In genomic region chr11:61579878-61580381, GRCm38 (mm10) we compare ENCODE assay signal across 8 mouse cellular contexts. TPM values are rescaled to one million over a fixed set of nuclear protein-coding genes. Genes with fewer than 3 reads are reported as not detected.
A peak's percentile ranks its signal among the peaks of the same experiment; 100 is the strongest.
DNase-seq lines count a peak whose midpoint lies in the region; ATAC-seq and TF ChIP-seq lines count a peak whose summit lies in the region.

No protein-coding gene starts in this region.

- no peak overlapping the region for H3K27ac ChIP-seq in cerebellum, adult 2 months (ENCODE audit: insufficient read depth, low read length)
- no peak overlapping the region for H3K27ac ChIP-seq in hindbrain, embryonic 10.5 days
- no peak overlapping the region for H3K27ac ChIP-seq in limb, embryonic 13.5 days

- H3K4me3 ChIP-seq in cerebellum, adult 2 months (replicated peaks; ENCODE audit: insufficient read depth, low read depth, low read length): peak overlapping the region; percentile 73
- H3K4me3 ChIP-seq in C2C12 (ENCODE audit: insufficient read depth, poor library complexity, severe bottlenecking): peak overlapping the region; percentile 90
- peak overlapping the region; percentile 94 for H3K4me3 ChIP-seq in hindbrain, embryonic 10.5 days
- peak overlapping the region; percentile 71 for H3K4me3 ChIP-seq in limb, embryonic 13.5 days

- H3K9me3 ChIP-seq in hindbrain, embryonic 10.5 days: no peaks in the 10 kb centered on the region; the same call in 1 of the 2 replicates
- H3K9me3 ChIP-seq in limb, embryonic 13.5 days: peaks cover 6% of the 10 kb centered on the region

- H3K4me1 ChIP-seq in cerebellum, adult 2 months (ENCODE audit: control insufficient read depth, insufficient read depth, low read length): peaks cover 5% of the 10 kb centered on the region; the same call in 1 of the 2 replicates
- H3K4me1 ChIP-seq in hindbrain, embryonic 10.5 days (replicated peaks): peaks cover 32% of the 10 kb centered on the region
- H3K4me1 ChIP-seq in limb, embryonic 13.5 days: peaks cover 16% of the 10 kb centered on the region

- peaks cover 38% of the 10 kb centered on the region for H3K79me3 ChIP-seq in C2C12 (ENCODE audit: low read depth)

- no peak for TF ChIP-seq CTCF in cerebellum, adult 2 months (IDR thresholded peaks at IDR 0.05; ENCODE audit: borderline replicate concordance, insufficient read depth, low read depth, low read length)
- no peak for TF ChIP-seq CTCF in C2C12 (IDR thresholded peaks at IDR 0.05; ENCODE audit: control insufficient read depth, insufficient read depth, insufficient read length)

- peaks cover 42% of the 10 kb centered on the region for H3K79me2 ChIP-seq in C2C12 (ENCODE audit: control insufficient read depth, insufficient read depth)

- 80% methylated on average over 7 of the region's 7 CpGs for WGBS in cerebellum, adult 2 months
- WGBS in hindbrain, embryonic 10.5 days: 87% methylated on average over 7 of the region's 7 CpGs
- whole genome bisulfite sequencing in limb, embryonic 13.5 days: 78% methylated on average over 7 of the region's 7 CpGs

- H3ac ChIP-seq in C2C12 (ENCODE audit: control insufficient read depth, insufficient read length, low read depth): no peak overlapping the region

- DNase-seq in cerebellum, adult 2 months: no peak
- DNase-seq in cerebellum, adult 18-20 months: no peak
- no peak for DNase-seq in hindbrain, embryonic 10.5 days (ENCODE audit: low spot score)
- no peak for DNase-seq in T-cell, adult 2 months (ENCODE audit: low spot score)
- DNase-seq in right cerebral cortex, postnatal 36 days (ENCODE audit: low spot score in 2 of 2): no peak
- no peak for DNase-seq in gastrocnemius, adult 8-10 months (ENCODE audit: low spot score in 2 of 2)

- no peaks in the 10 kb centered on the region for H3K27me3 ChIP-seq in cerebellum, adult 2 months (ENCODE audit: control insufficient read depth, insufficient read depth, low read length)
- no peaks in the 10 kb centered on the region for H3K27me3 ChIP-seq in C2C12 (ENCODE audit: control insufficient read depth, insufficient read depth, insufficient read length)
- no peaks in the 10 kb centered on the region for H3K27me3 ChIP-seq in hindbrain, embryonic 10.5 days (ENCODE audit: insufficient read depth, poor library complexity, severe bottlenecking)
- no peaks in the 10 kb centered on the region for H3K27me3 ChIP-seq in limb, embryonic 13.5 days

- no peak for TF ChIP-seq POLR2A in cerebellum, adult 2 months (IDR thresholded peaks at IDR 0.05; ENCODE audit: borderline replicate concordance, insufficient read depth, low read length)

- peak overlapping the region; percentile 74 for H3K4me2 ChIP-seq in limb, embryonic 13.5 days (replicated peaks)

- H3K36me3 ChIP-seq in C2C12 (ENCODE audit: control insufficient read depth, insufficient read depth): peaks cover 19% of the 10 kb centered on the region
- H3K36me3 ChIP-seq in hindbrain, embryonic 10.5 days: peaks cover 9% of the 10 kb centered on the region
- peaks cover 4% of the 10 kb centered on the region; the same call in 1 of the 2 replicates for H3K36me3 ChIP-seq in limb, embryonic 13.5 days

- H3K9ac ChIP-seq in limb, embryonic 13.5 days: no peak overlapping the region

- no peak; the same call in none of the 2 replicates for ATAC-seq in limb, embryonic 13.5 days (ENCODE audit: low FRiP score, low read depth)

TF ChIP-seq in C2C12, 6 proteins besides CTCF, POLR2A, EP300 and RAD21:
- TF ChIP-seq MAX (IDR thresholded peaks at IDR 0.05): no peak
- TF ChIP-seq MYOD1 (IDR thresholded peaks at IDR 0.05; ENCODE audit: control insufficient read depth, insufficient read length, low read depth): no peak
- no peak for TF ChIP-seq MYOG (IDR thresholded peaks at IDR 0.05; ENCODE audit: control insufficient read depth, extremely low read depth, insufficient read length)
- no peak for TF ChIP-seq USF1 (IDR thresholded peaks at IDR 0.05; ENCODE audit: low read depth)
- TF ChIP-seq CEBPB (IDR thresholded peaks at IDR 0.05; ENCODE audit: low read depth): no peak
- no peak for TF ChIP-seq FOSL1 (IDR thresholded peaks at IDR 0.05; ENCODE audit: insufficient read depth, low read length, poor library complexity, severe bottlenecking)
TF ChIP-seq in C2C12: peak in this region for 0.

RNA-seq across cellular contexts. Expression of gene Epn2, which starts 0.4 kb away (rescaled TPM):
- polyA plus RNA-seq in cerebellum, adult 2 months (2012; rRNA removed): 123 and 132 TPM in 2 replicates
- polyA plus RNA-seq in C2C12 (2012; fragmentation: generic; extraction: Trizol): 21.1 TPM
- 23.3 and 25.7 TPM in 2 replicates for polyA plus RNA-seq in hindbrain, embryonic 10.5 days (2016; fragmentation: Nextera tagmentation; extraction: Ambion mirVana)
- 30.0 and 32.1 TPM in 2 replicates for polyA plus RNA-seq in limb, embryonic 13.5 days (2015; fragmentation: Nextera tagmentation; extraction: Ambion mirVana)
- 10 to 100 TPM; 18.3 to 23.2 (median 21.5) TPM for total RNA-seq in gastrocnemius, adult 8-10 months (2022)
